Mouse (Mus musculus) heart, embryonic 13.5 days (tissue): Measurements from ENCODE around the gene Skil. TPM values are rescaled to one million over a fixed set of nuclear protein-coding genes. Genes with fewer than 3 reads are reported as not detected.
A peak's percentile ranks its signal among the peaks of the same experiment; 100 is the strongest.
"Not testable (repeated sequence)": the region's sequence is repeated elsewhere in the genome, so short reads cannot be mapped to it uniquely, and the experiment has no call there.

Source experiments
- ATAC-seq: fragments of 200-750 bp; cut with Nextera tagmentation; 2 replicates; pipeline ENCODE4 v1.8.0; 2017; ENCODE audit warnings: moderate TSS enrichment; ENCODE audit not compliant: insufficient number of reproducible peaks, low FRiP score, low TSS enrichment; ENCODE audit errors: extremely low read depth
- H3K27ac ChIP-seq: fragments of 300-500 bp; sonication (generic); replicated peaks from 2 replicates; pipeline ENCODE4 v1.5.1; 2015; ENCODE audit warnings: moderate library complexity, mild to moderate bottlenecking, inconsistent platforms
- H3K27me3 ChIP-seq: fragments of 300-500 bp; sonication (generic); replicated peaks from 2 replicates; pipeline ENCODE4 v1.6.1; 2015; ENCODE audit warnings: mild to moderate bottlenecking, inconsistent platforms
- H3K36me3 ChIP-seq: fragments of 300-500 bp; sonication (generic); 2 replicates; pipeline ENCODE4 v1.6.1; 2015; ENCODE audit warnings: mild to moderate bottlenecking, inconsistent platforms
- H3K4me1 ChIP-seq: fragments of 300-500 bp; sonication (generic); 2 replicates; pipeline ENCODE4 v1.6.1; 2015; ENCODE audit warnings: inconsistent platforms
- H3K4me2 ChIP-seq: fragments of 300-500 bp; sonication (generic); 2 replicates; pipeline ENCODE4 v1.6.1; 2015; ENCODE audit warnings: inconsistent platforms, mild to moderate bottlenecking, moderate library complexity
- H3K4me3 ChIP-seq: fragments of 300-500 bp; sonication (generic); 2 replicates; pipeline ENCODE4 v1.5.1; 2015; ENCODE audit warnings: moderate library complexity, mild to moderate bottlenecking, inconsistent platforms
- H3K9ac ChIP-seq: fragments of 300-500 bp; sonication (generic); 2 replicates; pipeline ENCODE4 v1.6.1; 2015; ENCODE audit warnings: inconsistent platforms, mild to moderate bottlenecking, moderate library complexity
- H3K9me3 ChIP-seq: fragments of 300-500 bp; sonication (generic); 2 replicates; pipeline ENCODE4 v1.6.1; 2016; ENCODE audit warnings: inconsistent platforms
- WGBS: fragments of 180-500 bp; shearing (Covaris S2); methylation state at CpG from one replicate; pipeline ENCODE4 v1.1.7; 2015; ENCODE audit warnings: mixed read lengths; 5-methylcytosine and 5-hydroxymethylcytosine counted together
- polyA plus RNA-seq: library from polyadenylated mRNA; unstranded; fragments of >200 nt; fragmentation: Nextera tagmentation; extraction: Ambion mirVana; gene quantifications from 2 replicates; pipeline ENCODE4 v1.2.1, GENCODE M21; 2015

Gene Skil
- polyA plus RNA-seq, 1 experiment from 2014 or later, result 14.7 TPM

- H3K9ac ChIP-seq, result no peak overlapping the region
- H3K27ac ChIP-seq, result no peak overlapping the region
- WGBS, result 50% methylated on average over 7 of the region's 7 CpGs
- no peaks in the 10 kb centered on the region for H3K27me3 ChIP-seq
- H3K4me1 ChIP-seq, result peaks cover 16% of the 10 kb centered on the region
- H3K36me3 ChIP-seq, result no peaks in the 10 kb centered on the region
- H3K9me3 ChIP-seq, result 0 out of 2 replicates have a peak, but pooled peaks cover 2% of the 10 kb centered on the region
- no peak overlapping the region for H3K4me3 ChIP-seq
- H3K4me2 ChIP-seq, result no peak overlapping the region
- no peak for ATAC-seq
These were observed 39.8 kb downstream of the Skil start for GRCm38 (mm10) chr3:31134696-31135095.

GRCm38 (mm10) chr3:31136591-31136990, 41.7 kb downstream of the Skil start:
- not testable (repeated sequence) for H3K9ac ChIP-seq, H3K4me3 ChIP-seq, H3K27ac ChIP-seq, H3K9me3 ChIP-seq, ATAC-seq, H3K36me3 ChIP-seq, H3K27me3 ChIP-seq, H3K4me2 ChIP-seq
- H3K4me1 ChIP-seq, result peaks cover 14% of the 10 kb centered on the region; the same call in 1 of the 2 replicates
- 56% methylated on average over 4 of the region's 4 CpGs for WGBS

GRCm38 (mm10) chr3:31138454-31139424, 43.9 kb downstream of the Skil start:
- H3K4me2 ChIP-seq, result no peak overlapping the region
- no peak overlapping the region for H3K9ac ChIP-seq
- no peak overlapping the region for H3K4me3 ChIP-seq
- no peaks in the 10 kb centered on the region for H3K36me3 ChIP-seq
- H3K9me3 ChIP-seq, result 0 out of 2 replicates have a peak, but pooled peaks cover 2% of the 10 kb centered on the region
- H3K4me1 ChIP-seq, result peaks cover 13% of the 10 kb centered on the region; the same call in 1 of the 2 replicates
- ATAC-seq, result no peak
- H3K27me3 ChIP-seq, result no peaks in the 10 kb centered on the region
- WGBS, result 54% methylated on average over 13 of the region's 13 CpGs
- H3K27ac ChIP-seq, result no peak overlapping the region

- no peak overlapping the region for H3K4me2 ChIP-seq
- no peak overlapping the region for H3K27ac ChIP-seq
- peaks cover 4% of the 10 kb centered on the region; the same call in 1 of the 2 replicates for H3K27me3 ChIP-seq
- no peak overlapping the region for H3K9ac ChIP-seq
- ATAC-seq, result no peak
- no peak overlapping the region for H3K4me3 ChIP-seq
- WGBS, result 76% methylated on average over 4 of the region's 4 CpGs
- H3K36me3 ChIP-seq, result no peaks in the 10 kb centered on the region
- H3K4me1 ChIP-seq, result 0 out of 2 replicates have a peak, but pooled peaks cover 3% of the 10 kb centered on the region
- H3K9me3 ChIP-seq, result 0 out of 2 replicates have a peak, but pooled peaks cover 2% of the 10 kb centered on the region
These were observed 46.8 kb downstream of the Skil start for GRCm38 (mm10) chr3:31141621-31142020.

GRCm38 (mm10) chr3:31145222-31145621, 50.4 kb downstream of the Skil start:
- not testable (repeated sequence) for ATAC-seq, H3K27ac ChIP-seq, H3K4me3 ChIP-seq, H3K4me2 ChIP-seq, H3K36me3 ChIP-seq, H3K9me3 ChIP-seq, H3K9ac ChIP-seq
- H3K4me1 ChIP-seq, result peaks cover 12% of the 10 kb centered on the region
- H3K27me3 ChIP-seq, result peaks cover 37% of the 10 kb centered on the region
- WGBS, result 78% methylated on average over 11 of the region's 11 CpGs

- peaks cover 42% of the 10 kb centered on the region for H3K27me3 ChIP-seq
- peaks cover 13% of the 10 kb centered on the region for H3K4me1 ChIP-seq
- no peak overlapping the region for H3K9ac ChIP-seq
- WGBS, result 14% methylated on average over 14 of the region's 14 CpGs
- ATAC-seq, result 0 out of 2 replicates have a peak, but pooled peaks have one; percentile 21
- H3K27ac ChIP-seq, result no peak overlapping the region
- no peak overlapping the region for H3K4me3 ChIP-seq
- H3K9me3 ChIP-seq, result no peaks in the 10 kb centered on the region
- H3K4me2 ChIP-seq, result peak overlapping the region; percentile 44
- H3K36me3 ChIP-seq, result no peaks in the 10 kb centered on the region
These were observed 50.9 kb downstream of the Skil start for GRCm38 (mm10) chr3:31145641-31146290.

GRCm38 (mm10) chr3:31148595-31148994, 53.7 kb downstream of the Skil start:
- H3K27me3 ChIP-seq, result peaks cover 50% of the 10 kb centered on the region
- peaks cover 13% of the 10 kb centered on the region for H3K4me1 ChIP-seq
- H3K9ac ChIP-seq, result no peak overlapping the region
- ATAC-seq, result no peak
- H3K27ac ChIP-seq, result no peak overlapping the region
- WGBS, result 51% methylated on average over 7 of the region's 7 CpGs
- H3K4me3 ChIP-seq, result no peak overlapping the region
- no peaks in the 10 kb centered on the region for H3K36me3 ChIP-seq
- H3K4me2 ChIP-seq, result no peak overlapping the region
- H3K9me3 ChIP-seq, result no peaks in the 10 kb centered on the region

GRCm38 (mm10) chr3:31149706-31150105, 54.8 kb downstream of the Skil start, which contains the start of gene Cldn11:
TSS of gene Cldn11 (plus strand) at chr3:31149920.
- ATAC-seq, result peak; percentile 49; the same call in 1 of the 2 replicates
- Histone ChIP-seq H3K4me3 (peak within 1 kb of the TSS; percentile 49), H3K4me2 (peak within 1 kb of the TSS; percentile 80), H3K27ac (no peak within 1 kb of the TSS), H3K36me3 (no peaks in the 10 kb centered on the region), H3K9me3 (no peaks in the 10 kb centered on the region), H3K4me1 (peaks cover 13% of the 10 kb centered on the region), H3K9ac (peak within 1 kb of the TSS; percentile 67), H3K27me3 (peaks cover 50% of the 10 kb centered on the region)
- WGBS, result under 1% methylated on average over 33 of the region's 33 CpGs

GRCm38 (mm10) chr3:31152108-31152507, 57.2 kb downstream of the Skil start:
- Histone ChIP-seq H3K36me3 (no peaks in the 10 kb centered on the region), H3K9ac (no peak overlapping the region), H3K4me1 (peaks cover 10% of the 10 kb centered on the region), H3K27ac (no peak overlapping the region), H3K4me2 (no peak overlapping the region), H3K9me3 (no peaks in the 10 kb centered on the region), H3K4me3 (no peak overlapping the region), H3K27me3 (peaks cover 41% of the 10 kb centered on the region)
- WGBS, result 50% methylated on average over 6 of the region's 6 CpGs
- no peak for ATAC-seq

- no peak for ATAC-seq
- peaks cover 5% of the 10 kb centered on the region for H3K27me3 ChIP-seq
- H3K4me3 ChIP-seq, result no peak overlapping the region
- 52% methylated on average over 3 of the region's 3 CpGs for WGBS
- no peaks in the 10 kb centered on the region for H3K36me3 ChIP-seq
- no peak overlapping the region for H3K27ac ChIP-seq
- H3K9ac ChIP-seq, result no peak overlapping the region
- H3K9me3 ChIP-seq, result no peaks in the 10 kb centered on the region
- H3K4me2 ChIP-seq, result no peak overlapping the region
- no peaks in the 10 kb centered on the region for H3K4me1 ChIP-seq
These were observed 61.3 kb downstream of the Skil start for GRCm38 (mm10) chr3:31156126-31156525.

- H3K27ac ChIP-seq, result no peak overlapping the region
- no peaks in the 10 kb centered on the region for H3K4me1 ChIP-seq
- no peak overlapping the region for H3K4me2 ChIP-seq
- no peak overlapping the region for H3K4me3 ChIP-seq
- no peak for ATAC-seq
- H3K36me3 ChIP-seq, result no peaks in the 10 kb centered on the region
- no peaks in the 10 kb centered on the region for H3K27me3 ChIP-seq
- 59% methylated on average over 15 of the region's 15 CpGs for WGBS
- no peak overlapping the region for H3K9ac ChIP-seq
- no peaks in the 10 kb centered on the region for H3K9me3 ChIP-seq
These were observed 62.9 kb downstream of the Skil start for GRCm38 (mm10) chr3:31157776-31158175.
